Mouse (Mus musculus) spleen, adult 2 months (tissue): ENCODE results near the gene Slc5a4a. TPM values are rescaled to one million over a fixed set of nuclear protein-coding genes. Genes with fewer than 3 reads are reported as not detected.

Source experiments
- DNase-seq, 2 experiments: peaks; one replicate each; pipeline versions ENCODE4 v3.0.0 to v3.0.0-alpha.2; 2012 to 2021; ENCODE audit warnings: low spot score in 2 of 2, low read depth in 1 of 2
- H3K27ac ChIP-seq: fragments of 200-500 bp; 2 replicates; pipeline ENCODE4 v1.5.1; 2012; ENCODE audit warnings: low read length, inconsistent platforms; ENCODE audit not compliant: insufficient read depth
- H3K27me3 ChIP-seq: fragments of 200-500 bp; 2 replicates; pipeline ENCODE4 v1.6.1; 2012; ENCODE audit warnings: mild to moderate bottlenecking, moderate library complexity, low read length, inconsistent platforms; ENCODE audit not compliant: control insufficient read depth, insufficient read depth
- H3K36me3 ChIP-seq: fragments of 200-500 bp; 2 replicates; pipeline ENCODE4 v1.6.1; 2012; ENCODE audit warnings: mild to moderate bottlenecking, low read length, inconsistent platforms; ENCODE audit not compliant: control insufficient read depth, insufficient read depth
- H3K4me1 ChIP-seq: fragments of 200-500 bp; 2 replicates; pipeline ENCODE4 v1.6.1; 2011; ENCODE audit warnings: inconsistent platforms; ENCODE audit not compliant: control insufficient read depth, insufficient read depth, insufficient read length
- H3K4me3 ChIP-seq: fragments of 200-500 bp; 2 replicates; pipeline ENCODE4 v1.5.1; 2011; ENCODE audit warnings: mild to moderate bottlenecking, inconsistent platforms; ENCODE audit not compliant: insufficient read depth, insufficient read length; ENCODE audit errors: extremely low read depth
- CTCF ChIP-seq: fragments of 200-500 bp; IDR thresholded peaks from 2 replicates; pipeline ENCODE4 v1.5.1; 2011; ENCODE audit warnings: mild to moderate bottlenecking, inconsistent platforms; ENCODE audit not compliant: insufficient read depth, insufficient read length, insufficient replicate concordance; ENCODE audit errors: extremely low read depth
- POLR2A ChIP-seq: fragments of 200-500 bp; IDR thresholded peaks from 2 replicates; pipeline ENCODE4 v1.6.1; 2011; ENCODE audit warnings: low read depth, low read length, inconsistent platforms
- WGBS: fragments of 180-500 bp; shearing (Covaris S2); methylation state at CpG from one replicate; pipeline ENCODE4 v1.1.7; 2018; 5-methylcytosine and 5-hydroxymethylcytosine counted together
- polyA plus RNA-seq: library from polyadenylated mRNA; depleted of rRNA; stranded (reverse); fragments of >200 nt; gene quantifications from 2 replicates; pipeline ENCODE4 v1.2.3, GENCODE M21; 2012; rRNA removed

Slc5a4a gene
- polyA plus RNA-seq, 1 experiment = not detected

DNA sequence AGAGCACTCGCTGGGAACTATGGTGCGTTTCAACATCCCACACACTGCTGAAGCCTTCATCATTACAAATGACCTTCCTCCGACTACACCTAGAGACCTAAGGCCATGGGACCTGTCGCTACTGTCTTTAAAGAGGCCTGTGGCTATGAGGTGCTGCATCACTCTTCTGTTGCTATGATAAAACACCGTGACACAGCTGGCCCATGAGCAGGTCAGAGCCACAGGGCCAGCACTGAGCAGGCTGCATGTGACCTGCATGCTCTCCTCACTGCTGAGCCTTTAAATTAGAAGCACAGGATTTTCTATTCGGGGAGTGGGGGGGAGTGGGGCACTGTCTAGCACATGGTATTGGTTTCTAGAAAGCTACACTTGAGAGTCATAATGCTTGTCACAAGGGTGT, 64.9 kb downstream of the Slc5a4a start:
- TF ChIP-seq CTCF (no peak), POLR2A (no peak)
- Histone ChIP-seq H3K4me3 (no peak overlapping the region), H3K27ac (no peak overlapping the region), H3K4me1 (no peaks in the 10 kb centered on the region), H3K36me3 (peaks cover 11% of the 10 kb centered on the region), H3K27me3 (no peaks in the 10 kb centered on the region)
- WGBS = 91% methylated on average over 6 of the region's 6 CpGs
- no peak for DNase-seq

- Histone ChIP-seq H3K4me1 (no peaks in the 10 kb centered on the region), H3K27ac (no peak overlapping the region), H3K36me3 (peaks cover 10% of the 10 kb centered on the region), H3K4me3 (no peak overlapping the region), H3K27me3 (no peaks in the 10 kb centered on the region)
- no peak for DNase-seq
- TF ChIP-seq POLR2A (no peak), CTCF (no peak)
- 83% methylated on average over 4 of the region's 4 CpGs for WGBS
Measured at GRCm38 (mm10) chr10:76214161-76214560, 66.9 kb downstream of the Slc5a4a start.

DNA sequence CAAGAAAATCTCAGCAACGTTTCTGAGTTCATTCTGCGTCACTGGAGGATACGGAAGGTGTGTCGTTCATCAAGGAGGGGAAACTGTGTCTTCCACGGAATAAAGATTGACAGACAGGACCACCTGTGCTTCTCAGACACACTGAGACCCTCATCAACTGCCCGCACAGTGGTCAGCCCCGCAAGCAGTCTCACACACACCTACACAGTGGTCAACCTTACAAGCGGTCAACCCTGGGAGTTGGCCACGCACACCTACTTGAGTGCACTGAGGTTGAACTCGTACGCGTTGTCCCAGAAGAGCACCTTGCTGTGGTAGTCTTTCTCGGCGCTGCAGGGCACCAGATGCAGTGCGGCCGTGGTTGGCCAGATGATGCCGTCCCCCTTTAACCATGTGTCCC, 69.8 kb downstream of the Slc5a4a start:
- TF ChIP-seq POLR2A (no peak), CTCF (no peak)
- no peak overlapping the region for H3K27ac ChIP-seq
- no peak for DNase-seq
- H3K4me1 ChIP-seq = no peaks in the 10 kb centered on the region
- H3K36me3 ChIP-seq = peaks cover 8% of the 10 kb centered on the region
- no peaks in the 10 kb centered on the region for H3K27me3 ChIP-seq
- H3K4me3 ChIP-seq = no peak overlapping the region
- WGBS = 97% methylated on average over 17 of the region's 17 CpGs

- Histone ChIP-seq H3K27me3 (no peaks in the 10 kb centered on the region), H3K36me3 (peaks cover 10% of the 10 kb centered on the region), H3K27ac (no peak overlapping the region), H3K4me3 (no peak overlapping the region), H3K4me1 (no peaks in the 10 kb centered on the region)
- TF ChIP-seq CTCF = no peak
- TF ChIP-seq POLR2A = no peak
- 90% methylated on average over 9 of the region's 9 CpGs for WGBS
- no peak for DNase-seq
Measured at GRCm38 (mm10) chr10:76218240-76218639, 71.0 kb downstream of the Slc5a4a start.

DNA sequence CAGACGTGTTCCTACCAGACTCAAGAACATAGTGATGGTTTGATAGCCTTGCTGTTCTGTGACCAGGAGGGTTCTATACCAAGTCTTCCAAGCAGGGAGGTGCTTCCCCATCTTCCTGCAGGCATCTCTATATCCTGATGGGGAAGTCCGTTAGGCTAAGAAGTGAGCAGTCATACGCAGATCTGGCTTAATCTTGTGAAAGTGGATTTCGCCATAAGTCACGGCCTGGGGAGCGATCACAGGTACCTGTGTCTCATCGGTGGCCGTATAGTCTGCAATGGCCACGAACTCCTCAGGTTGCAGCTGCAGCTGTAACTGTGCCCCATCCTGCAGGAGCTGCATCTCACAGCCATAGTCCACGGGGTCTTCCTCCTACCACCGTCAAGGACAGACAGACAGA, 78.7 kb downstream of the Slc5a4a start:
- no peaks in the 10 kb centered on the region for H3K4me1 ChIP-seq
- DNase-seq = no peak
- no peak for TF ChIP-seq POLR2A
- no peak for TF ChIP-seq CTCF
- H3K27me3 ChIP-seq = no peaks in the 10 kb centered on the region
- no peak overlapping the region for H3K27ac ChIP-seq
- 91% methylated on average over 11 of the region's 11 CpGs for WGBS
- H3K36me3 ChIP-seq = peaks cover 2% of the 10 kb centered on the region; the same call in 1 of the 2 replicates
- no peak overlapping the region for H3K4me3 ChIP-seq

GRCm38 (mm10) chr10:76229627-76230026, 82.4 kb downstream of the Slc5a4a start:
- WGBS = 50% methylated on average over 1 of the region's 1 CpGs
- Histone ChIP-seq H3K36me3 (no peaks in the 10 kb centered on the region), H3K27me3 (no peaks in the 10 kb centered on the region), H3K27ac (no peak overlapping the region), H3K4me3 (no peak overlapping the region), H3K4me1 (no peaks in the 10 kb centered on the region)
- TF ChIP-seq POLR2A = no peak
- no peak for TF ChIP-seq CTCF
- DNase-seq = no peak

DNA sequence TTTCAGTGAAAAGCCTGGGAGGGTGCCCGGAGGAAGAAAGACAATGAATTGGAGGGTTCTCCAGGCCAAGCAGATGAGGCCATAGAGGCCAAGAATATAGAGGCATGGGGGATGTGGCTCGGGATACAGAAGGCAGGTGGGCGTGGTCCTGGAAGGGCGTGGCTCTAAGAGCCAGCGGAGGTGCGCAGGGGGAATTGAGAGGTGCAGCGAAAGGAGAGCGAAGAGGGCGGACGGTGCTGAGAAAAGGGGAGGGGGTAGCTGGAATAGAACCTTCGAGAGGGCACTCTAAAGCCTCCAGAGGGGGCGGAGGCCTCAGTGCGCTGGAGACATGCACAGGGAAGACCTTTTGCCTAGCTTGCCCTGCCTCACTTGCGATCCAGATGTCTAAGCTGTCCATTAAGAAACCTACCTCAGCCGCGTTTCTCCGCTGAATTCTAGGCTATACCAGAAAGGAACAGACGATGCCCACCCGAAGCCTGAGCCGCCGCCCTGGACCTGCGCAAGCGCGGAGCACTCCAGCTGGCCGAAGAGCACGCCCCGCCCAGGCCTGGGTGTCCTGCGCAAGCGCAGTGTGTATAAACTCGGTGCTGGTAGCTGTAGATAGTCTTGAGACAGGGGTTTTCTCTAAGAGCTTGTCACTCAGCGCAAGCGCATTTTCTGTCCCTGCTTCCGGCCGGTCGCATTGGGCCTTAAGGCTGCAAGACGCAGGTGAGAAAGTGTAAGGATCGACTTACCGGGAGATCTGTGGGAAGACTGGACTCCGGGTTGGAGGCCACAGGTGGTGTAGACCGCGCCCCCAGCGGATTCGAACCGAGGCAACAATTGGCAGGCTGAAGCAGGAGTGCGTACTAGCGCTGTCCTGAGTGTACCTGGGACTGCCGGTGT, 90.3 kb downstream of the Slc5a4a start, which contains the start of gene Prmt2:
Prmt2 (minus strand) TSS at position 525 of the 885 bp plus-strand sequence.
- peak within 1 kb of the TSS; percentile 66 for H3K4me3 ChIP-seq
- H3K4me1 ChIP-seq = peaks cover 4% of the 10 kb centered on the region; the same call in 1 of the 2 replicates
- DNase-seq = peak; percentile 85 to 87
- H3K36me3 ChIP-seq = no peaks in the 10 kb centered on the region
- 1% methylated on average over 47 of the region's 47 CpGs for WGBS
- H3K27me3 ChIP-seq = no peaks in the 10 kb centered on the region
- TF ChIP-seq POLR2A = peak; percentile 29
- no peak for TF ChIP-seq CTCF
- H3K27ac ChIP-seq = peak within 1 kb of the TSS; percentile 57

Other genes starting within 250 kb of the Slc5a4a start
- gene Smarcb1, start 225.8 kb upstream of the Slc5a4a start, polyA plus RNA-seq = 42.4 and 43.2 TPM in 2 replicates
- 86.8 and 146 TPM in 2 replicates for gene Chchd10, start 214.3 kb upstream of the Slc5a4a start, polyA plus RNA-seq
- 7.9 and 11.7 TPM in 2 replicates for gene Mmp11, start 211.0 kb upstream of the Slc5a4a start, polyA plus RNA-seq
- gene Gm867, start 206.8 kb upstream of the Slc5a4a start, polyA plus RNA-seq = 3.9 and 4.5 TPM in 2 replicates
- gene Vpreb3, start 204.4 kb upstream of the Slc5a4a start, polyA plus RNA-seq = 178 and 292 TPM in 2 replicates
- gene Gm5134, start 192.9 kb upstream of the Slc5a4a start, polyA plus RNA-seq = 0.93 and 1.2 TPM in 2 replicates
- 5.7 TPM in 2 replicates for gene Zfp280b, start 114.8 kb upstream of the Slc5a4a start, polyA plus RNA-seq
- not detected in 2 replicates for gene Slc5a4b, start 36.5 kb upstream of the Slc5a4a start, polyA plus RNA-seq
- gene Prmt2, start 90.4 kb downstream of the Slc5a4a start, polyA plus RNA-seq = 17.1 and 18.4 TPM in 2 replicates
- gene S100b, start 106.4 kb downstream of the Slc5a4a start, polyA plus RNA-seq = 0.70 TPM in 1 of 2 replicates, not detected in the other
- gene Dip2a, start 197.8 kb downstream of the Slc5a4a start, polyA plus RNA-seq = 6.9 and 7.1 TPM in 2 replicates